Mouse (Mus musculus): ENCODE results near the gene Tspan32.
A peak's percentile ranks its signal among the peaks of the same experiment; 100 is the strongest.

Tspan32 gene

GRCm38 (mm10) chr7:143004727-143005343 lies at the start of gene Tspan32:
Tspan32 (plus strand) TSS chr7:143005046.
- peak; percentile 39 to 56 for DNase-seq (ENCODE audit: low read depth in 2 of 2, low spot score in 2 of 2)

GRCm38 (mm10) chr7:142956018-142956417 lies 48.8 kb upstream of the Tspan32 start:
- DNase-seq (ENCODE audit: low read depth in 2 of 2, low spot score in 2 of 2) = no peak

- DNase-seq (ENCODE audit: low read depth in 2 of 2, low spot score in 2 of 2) = no peak
Observed at GRCm38 (mm10) chr7:142958817-142959216, 46.0 kb upstream of the Tspan32 start.

- DNase-seq (ENCODE audit: low read depth in 2 of 2, low spot score in 2 of 2) = no peak
Observed at GRCm38 (mm10) chr7:142959752-142960151, 45.1 kb upstream of the Tspan32 start.

- DNase-seq (ENCODE audit: low read depth in 2 of 2, low spot score in 2 of 2) = no peak
Observed at GRCm38 (mm10) chr7:142967414-142967883, 37.4 kb upstream of the Tspan32 start.

- DNase-seq (ENCODE audit: low read depth in 2 of 2, low spot score in 2 of 2) = no peak
Observed at GRCm38 (mm10) chr7:142967884-142968808, 36.7 kb upstream of the Tspan32 start.

- DNase-seq (ENCODE audit: low read depth in 2 of 2, low spot score in 2 of 2) = no peak
Observed at GRCm38 (mm10) chr7:142968809-142969511, 35.9 kb upstream of the Tspan32 start, which contains the start of gene Ascl2. Ascl2 (minus strand) TSS chr7:142969264.

- no peak for DNase-seq (ENCODE audit: low read depth in 2 of 2, low spot score in 2 of 2)
Observed at GRCm38 (mm10) chr7:142981908-142982307, 22.9 kb upstream of the Tspan32 start.

- no peak for DNase-seq (ENCODE audit: low read depth in 2 of 2, low spot score in 2 of 2)
Observed at GRCm38 (mm10) chr7:142985146-142985545, 19.7 kb upstream of the Tspan32 start.

GRCm38 (mm10) chr7:142987718-142988117 lies 17.1 kb upstream of the Tspan32 start:
- DNase-seq (ENCODE audit: low read depth in 2 of 2, low spot score in 2 of 2) = no peak

GRCm38 (mm10) chr7:142995004-142995403 lies 9.8 kb upstream of the Tspan32 start:
- DNase-seq (ENCODE audit: low read depth in 2 of 2, low spot score in 2 of 2) = peak; percentile 65 to 72

GRCm38 (mm10) chr7:142995630-142996338 lies 9.1 kb upstream of the Tspan32 start:
- no peak for DNase-seq (ENCODE audit: low read depth in 2 of 2, low spot score in 2 of 2)

- no peak for DNase-seq (ENCODE audit: low read depth in 2 of 2, low spot score in 2 of 2)
Observed at GRCm38 (mm10) chr7:142996998-142997397, 7.8 kb upstream of the Tspan32 start.

GRCm38 (mm10) chr7:142997403-142998150 lies 7.3 kb upstream of the Tspan32 start:
- DNase-seq (ENCODE audit: low read depth in 2 of 2, low spot score in 2 of 2) = no peak

- DNase-seq (ENCODE audit: low read depth in 2 of 2, low spot score in 2 of 2) = no peak
Observed at GRCm38 (mm10) chr7:143002679-143003078, 2.2 kb upstream of the Tspan32 start.

- DNase-seq (ENCODE audit: low read depth in 2 of 2, low spot score in 2 of 2) = peak in 1 of 2 experiments; percentile 44
Observed at GRCm38 (mm10) chr7:143005344-143006096, 674 bp downstream of the Tspan32 start.

- DNase-seq (ENCODE audit: low read depth in 2 of 2, low spot score in 2 of 2) = no peak
Observed at GRCm38 (mm10) chr7:143006097-143006755, 1.4 kb downstream of the Tspan32 start.

GRCm38 (mm10) chr7:143006756-143007598 lies 2.1 kb downstream of the Tspan32 start:
- DNase-seq (ENCODE audit: low read depth in 2 of 2, low spot score in 2 of 2) = no peak
